ENCODE assay signal across 8 mouse cellular contexts in the genomic region with DNA sequence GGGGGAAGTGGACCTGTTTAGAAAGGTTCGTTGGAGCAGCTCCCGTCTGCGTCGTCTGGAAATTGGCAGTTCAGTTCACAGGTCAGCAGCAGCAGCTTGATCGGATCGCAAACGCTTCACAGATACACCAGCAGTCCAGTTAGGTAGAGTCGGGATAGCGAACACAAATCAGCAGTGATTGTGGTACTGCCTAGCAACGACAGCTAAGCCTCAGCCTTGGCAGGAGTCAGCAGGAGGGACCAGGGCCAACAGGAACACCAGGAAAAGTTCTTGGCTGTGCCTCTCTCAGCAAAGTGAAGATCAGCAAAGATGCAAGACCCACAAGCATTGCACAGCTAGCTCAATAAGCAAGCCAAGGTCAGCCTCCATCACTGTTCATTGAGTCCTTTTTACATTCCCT.
DNase-seq lines count a peak whose midpoint lies in the region; ATAC-seq lines count a peak whose summit lies in the region.

No protein-coding gene starts in this region.

- DNase-seq in left cerebral cortex, adult 18-20 months (ENCODE audit: low spot score in 2 of 2) = peak; percentile 42 to 51
- DNase-seq in left cerebral cortex, adult 11 months (ENCODE audit: low spot score) = no peak
- peak; percentile 47 to 70 for DNase-seq in frontal cortex, postnatal 36 days (ENCODE audit: low spot score in 2 of 2)
- peak; percentile 74 for DNase-seq in heart, postnatal 4 days
- DNase-seq in left cerebral cortex, postnatal 25 days (ENCODE audit: low spot score in 2 of 2) = peak; percentile 42 to 69
- DNase-seq in right cerebral cortex, postnatal 10 days (ENCODE audit: low spot score in 2 of 2) = peak; percentile 82 to 84
- DNase-seq in retina, postnatal 1 day = no peak

- ATAC-seq in CD4-positive, CD25-positive, alpha-beta regulatory T cell, adult 4 months = no peak

- intact Hi-C loops in left cerebral cortex, postnatal 25 days (cut with DNase I) = no loop called here

Comparison
In these comparisons a context has a peak if more than half of its experiments do, and no peak if none do; other contexts are left out.
1. DNase-seq: peak in left cerebral cortex, adult 18-20 months (2 of 2), frontal cortex, postnatal 36 days (2 of 2), heart, postnatal 4 days (single experiment), left cerebral cortex, postnatal 25 days (2 of 2) and right cerebral cortex, postnatal 10 days (2 of 2); none in left cerebral cortex, adult 11 months (single experiment) and retina, postnatal 1 day (single experiment).